Mouse (Mus musculus): ENCODE data around the gene Cx3cr1. TPM values are rescaled to one million over a fixed set of nuclear protein-coding genes. Genes with fewer than 3 reads are reported as not detected.

Cx3cr1 gene
- 10.2 and 15.2 TPM in 2 replicates for total RNA-seq (2023)

GRCm38 (mm10) chr9:120069779-120070178 lies at the start of gene Cx3cr1:
TSS of gene Cx3cr1 (minus strand) at chr9:120069879.

GRCm38 (mm10) chr9:120110211-120111018 lies 40.7 kb upstream of the Cx3cr1 start, which contains the start of gene Slc25a38:
TSS of gene Slc25a38 (plus strand) at chr9:120110374.

GRCm38 (mm10) chr9:120091696-120092238 lies 22.1 kb upstream of the Cx3cr1 start, which contains the start of gene Ccr8:
TSS of gene Ccr8 (plus strand) at chr9:120092114.

GRCm38 (mm10) chr9:120023086-120023811 lies 46.4 kb downstream of the Cx3cr1 start, which contains the start of gene Xirp1:
TSS of gene Xirp1 (minus strand) at chr9:120023598.

GRCm38 (mm10) chr9:119984536-119985011 lies 85.1 kb downstream of the Cx3cr1 start, which contains the start of gene Csrnp1:
TSS of gene Csrnp1 (minus strand) at chr9:119984658.

GRCm38 (mm10) chr9:119937005-119937773 lies 132.5 kb downstream of the Cx3cr1 start, which contains the start of the genes Gorasp1 and Ttc21a:
TSS of gene Gorasp1 (minus strand) at chr9:119937565.
TSS of gene Ttc21a (plus strand) at chr9:119937606.

GRCm38 (mm10) chr9:119894339-119895009 lies 175.2 kb downstream of the Cx3cr1 start, which contains the start of gene Wdr48:
TSS of gene Wdr48 (plus strand) at chr9:119894878.

Other genes starting within 250 kb of the Cx3cr1 start
- not detected in 2 replicates for gene Scn11a, start 244.4 kb downstream of the Cx3cr1 start, total RNA-seq (2023)
- gene Wdr48, start 175.0 kb downstream of the Cx3cr1 start, total RNA-seq (2023) = 41.4 and 48.1 TPM in 2 replicates
- 3.3 and 7.5 TPM in 2 replicates for gene Gorasp1, start 132.3 kb downstream of the Cx3cr1 start, total RNA-seq (2023)
- gene Ttc21a, start 132.3 kb downstream of the Cx3cr1 start, total RNA-seq (2023) = 3.0 and 3.8 TPM in 2 replicates
- gene Csrnp1, start 85.2 kb downstream of the Cx3cr1 start, total RNA-seq (2023) = 159 and 196 TPM in 2 replicates
- not detected in 2 replicates for gene Xirp1, start 46.3 kb downstream of the Cx3cr1 start, total RNA-seq (2023)
- not detected in 2 replicates for gene Ccr8, start 22.2 kb upstream of the Cx3cr1 start, total RNA-seq (2023)
- 37.3 and 39.7 TPM in 2 replicates for gene Slc25a38, start 40.5 kb upstream of the Cx3cr1 start, total RNA-seq (2023)
- 550 and 556 TPM in 2 replicates for gene Rpsa, start 57.8 kb upstream of the Cx3cr1 start, total RNA-seq (2023)
- not detected in 2 replicates for gene Mobp, start 79.8 kb upstream of the Cx3cr1 start, total RNA-seq (2023)
- 0.88 TPM in 1 of 2 replicates, not detected in the other for gene Myrip, start 231.6 kb upstream of the Cx3cr1 start, total RNA-seq (2023)

All from neutrophil, adult 65 days (primary cell).